In the genomic region with DNA sequence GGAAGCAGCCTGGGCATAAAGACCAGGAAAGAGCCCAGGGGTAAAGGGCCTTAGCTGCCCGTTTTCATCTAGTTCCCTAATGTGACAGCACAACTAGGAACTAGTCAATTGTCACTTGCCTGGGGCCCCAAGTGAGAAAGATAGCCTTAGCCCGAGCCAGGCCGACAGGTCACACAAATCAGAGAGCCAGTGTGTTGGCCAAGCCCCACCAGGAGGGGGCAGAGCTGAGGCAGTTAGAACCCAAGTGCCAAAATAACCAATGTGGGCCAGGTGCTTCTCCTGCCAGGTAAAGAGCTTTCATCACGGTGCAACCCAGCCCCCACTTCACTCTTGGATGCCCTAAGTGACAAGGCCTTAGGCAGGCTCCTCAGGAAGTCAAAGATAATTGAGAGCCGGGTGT, we compare ENCODE assay signal across 8 mouse cellular contexts.
DNase-seq lines count a peak whose midpoint lies in the region; ATAC-seq lines count a peak whose summit lies in the region.
"Had no signal": no experiment of that assay in that cellular context is flagged by ENCODE, and none has a peak within 500 bp of the region (broad histone marks: within the 10 kb centered on the region; RNA-seq: fewer than 3 reads in every experiment).

No protein-coding gene starts in this region.

- no peak overlapping the region for H3K27ac ChIP-seq in neural tube, embryonic 11.5 days (ENCODE audit: low read depth, low read length)
- no peak overlapping the region for H3K27ac ChIP-seq in neural tube, embryonic 15.5 days (replicated peaks)
- no peak overlapping the region for H3K27ac ChIP-seq in limb, embryonic 11.5 days (replicated peaks; ENCODE audit: low read depth, low read length)
- H3K27ac ChIP-seq in hindbrain, embryonic 12.5 days, result no peak overlapping the region
- H3K27ac ChIP-seq: limb, embryonic 13.5 days had no signal

- no peaks in the 10 kb centered on the region for H3K4me1 ChIP-seq in neural tube, embryonic 11.5 days (ENCODE audit: control insufficient read depth, insufficient read depth, low read length)
- no peaks in the 10 kb centered on the region for H3K4me1 ChIP-seq in neural tube, embryonic 15.5 days
- H3K4me1 ChIP-seq in limb, embryonic 11.5 days (ENCODE audit: control insufficient read depth, insufficient read depth, low read length), result no peaks in the 10 kb centered on the region
- H3K4me1 ChIP-seq in hindbrain, embryonic 12.5 days, result peaks cover 8% of the 10 kb centered on the region

- no peak overlapping the region for H3K4me2 ChIP-seq in neural tube, embryonic 11.5 days (ENCODE audit: low read depth)
- H3K4me2 ChIP-seq in neural tube, embryonic 15.5 days, result no peak overlapping the region
- H3K4me2 ChIP-seq in limb, embryonic 11.5 days (ENCODE audit: low read depth, severe bottlenecking), result no peak overlapping the region
- H3K4me2 ChIP-seq in hindbrain, embryonic 12.5 days (replicated peaks), result no peak overlapping the region
- H3K4me2 ChIP-seq: limb, embryonic 13.5 days had no signal

- H3K9ac ChIP-seq in neural tube, embryonic 11.5 days (ENCODE audit: low read length), result no peak overlapping the region
- no peak overlapping the region for H3K9ac ChIP-seq in neural tube, embryonic 15.5 days (replicated peaks)
- H3K9ac ChIP-seq in limb, embryonic 11.5 days (ENCODE audit: low read length), result no peak overlapping the region
- H3K9ac ChIP-seq in hindbrain, embryonic 12.5 days, result no peak overlapping the region
- H3K9ac ChIP-seq: limb, embryonic 13.5 days had no signal

- H3K4me3 ChIP-seq in neural tube, embryonic 11.5 days (ENCODE audit: low read depth, low read length), result no peak overlapping the region
- no peak overlapping the region for H3K4me3 ChIP-seq in neural tube, embryonic 15.5 days (replicated peaks)
- H3K4me3 ChIP-seq in limb, embryonic 11.5 days (ENCODE audit: low read depth, low read length), result no peak overlapping the region
- H3K4me3 ChIP-seq in hindbrain, embryonic 12.5 days, result no peak overlapping the region
- H3K4me3 ChIP-seq: limb, embryonic 13.5 days had no signal

- no peaks in the 10 kb centered on the region for H3K36me3 ChIP-seq in neural tube, embryonic 11.5 days (ENCODE audit: control insufficient read depth, insufficient read depth, low read length)
- no peaks in the 10 kb centered on the region for H3K36me3 ChIP-seq in neural tube, embryonic 15.5 days
- H3K36me3 ChIP-seq in limb, embryonic 11.5 days (ENCODE audit: control insufficient read depth, insufficient read depth, low read length), result no peaks in the 10 kb centered on the region; the same call in 1 of the 2 replicates
- no peaks in the 10 kb centered on the region for H3K36me3 ChIP-seq in hindbrain, embryonic 12.5 days
- H3K36me3 ChIP-seq: limb, embryonic 13.5 days had no signal

- no peaks in the 10 kb centered on the region for H3K27me3 ChIP-seq in neural tube, embryonic 11.5 days (ENCODE audit: control insufficient read depth, insufficient read depth, low read length)
- no peaks in the 10 kb centered on the region for H3K27me3 ChIP-seq in neural tube, embryonic 15.5 days (replicated peaks)
- no peaks in the 10 kb centered on the region for H3K27me3 ChIP-seq in limb, embryonic 11.5 days (ENCODE audit: control insufficient read depth, insufficient read depth, low read length)
- H3K27me3 ChIP-seq in hindbrain, embryonic 12.5 days, result no peaks in the 10 kb centered on the region
- H3K27me3 ChIP-seq: limb, embryonic 13.5 days had no signal

- 49% methylated on average over 5 of the region's 5 CpGs for WGBS in neural tube, embryonic 11.5 days
- WGBS in neural tube, embryonic 15.5 days, result 60% methylated on average over 5 of the region's 5 CpGs
- WGBS in limb, embryonic 11.5 days, result 44% methylated on average over 5 of the region's 5 CpGs
- 49% methylated on average over 5 of the region's 5 CpGs for WGBS in hindbrain, embryonic 12.5 days

- ATAC-seq in neural tube, embryonic 11.5 days (ENCODE audit: insufficient read depth, low FRiP score, low TSS enrichment), result no peak
- no peak for ATAC-seq in neural tube, embryonic 15.5 days (ENCODE audit: low FRiP score)
- ATAC-seq in limb, embryonic 11.5 days (ENCODE audit: insufficient number of reproducible peaks, low FRiP score, low TSS enrichment, low read depth), result no peak
- no peak for ATAC-seq in hindbrain, embryonic 12.5 days (ENCODE audit: low FRiP score)

- no peaks in the 10 kb centered on the region for H3K9me3 ChIP-seq in neural tube, embryonic 11.5 days (ENCODE audit: control insufficient read depth, low read length)
- no peaks in the 10 kb centered on the region for H3K9me3 ChIP-seq in neural tube, embryonic 15.5 days (replicated peaks)
- 0 out of 2 replicates have a peak, but pooled peaks cover under 1% of the 10 kb centered on the region for H3K9me3 ChIP-seq in limb, embryonic 11.5 days (ENCODE audit: control insufficient read depth, low read length)
- no peaks in the 10 kb centered on the region for H3K9me3 ChIP-seq in hindbrain, embryonic 12.5 days (replicated peaks)
- H3K9me3 ChIP-seq: limb, embryonic 13.5 days had no signal

- peak; percentile 39 for DNase-seq in neural tube, embryonic 11.5 days (ENCODE audit: low spot score)
- peak; percentile 58 for DNase-seq in adrenal gland, postnatal 25 days
- peak; percentile 35 for DNase-seq in limb, embryonic 11.5 days (ENCODE audit: low spot score)
- peak; percentile 48 for DNase-seq in thymus, postnatal 0 days (ENCODE audit: low spot score)
- no peak for DNase-seq in layer of hippocampus, postnatal 36 days

Comparison
In these comparisons a context has a peak if more than half of its experiments do, and no peak if none do; other contexts are left out.
1. DNase-seq: peak in neural tube, embryonic 11.5 days (single experiment), adrenal gland, postnatal 25 days (single experiment), limb, embryonic 11.5 days (single experiment) and thymus, postnatal 0 days (single experiment); none in layer of hippocampus, postnatal 36 days (0 of 2).